Mouse (Mus musculus): ENCODE data around the gene Pim3. TPM values are rescaled to one million over a fixed set of nuclear protein-coding genes. Genes with fewer than 3 reads are reported as not detected.
A peak's percentile ranks its signal among the peaks of the same experiment; 100 is the strongest.

The Pim3 gene
- polyA plus RNA-seq, 1 experiment = 26.9 TPM

- no peak for TF ChIP-seq MYOG (IDR thresholded peaks at IDR 0.05; ENCODE audit: control insufficient read depth in 1 of 3, insufficient read depth in 1 of 3, insufficient read length in 2 of 3, low read depth in 2 of 3)
- no peak for TF ChIP-seq MAX (IDR thresholded peaks at IDR 0.05; ENCODE audit: low read depth)
- no peak for TF ChIP-seq MYOD1 (IDR thresholded peaks at IDR 0.05; ENCODE audit: control insufficient read depth in 1 of 3, insufficient read length in 2 of 3, low read depth in 2 of 3)
- TF ChIP-seq SRF (IDR thresholded peaks at IDR 0.05; ENCODE audit: control insufficient read depth, insufficient read length, low read depth) = no peak
- TF ChIP-seq REST (IDR thresholded peaks at IDR 0.05; ENCODE audit: insufficient read depth, insufficient read length) = no peak
- no peak for TF ChIP-seq TCF12 (IDR thresholded peaks at IDR 0.05; ENCODE audit: insufficient read depth, poor library complexity, severe bottlenecking)
- no peak for TF ChIP-seq E2F4 (IDR thresholded peaks at IDR 0.05; ENCODE audit: insufficient read depth)
- no peak for TF ChIP-seq USF1 (IDR thresholded peaks at IDR 0.05; ENCODE audit: low read depth)
- TF ChIP-seq CEBPB (IDR thresholded peaks at IDR 0.05; ENCODE audit: insufficient read depth, poor library complexity, severe bottlenecking) = no peak
- no peak for TF ChIP-seq POLR2A (IDR thresholded peaks at IDR 0.05; ENCODE audit: insufficient read length, low read depth)
- no peak for TF ChIP-seq TCF3 (IDR thresholded peaks at IDR 0.05; ENCODE audit: insufficient read length, low read depth)
- TF ChIP-seq POLR2AphosphoS2 (IDR thresholded peaks at IDR 0.05; ENCODE audit: insufficient read length, low read depth) = no peak
These were observed 2.5 kb downstream of the Pim3 start for GRCm38 (mm10) chr15:88864270-88865030.

GRCm38 (mm10) chr15:88865061-88865460 is 3.1 kb downstream of the Pim3 start:
- peaks cover 10% of the 10 kb centered on the region for H3K36me3 ChIP-seq (ENCODE audit: control insufficient read depth, insufficient read depth)
- no peak overlapping the region for H3ac ChIP-seq (ENCODE audit: control insufficient read depth, insufficient read length)
- peak overlapping the region; percentile 51 for H3K4me3 ChIP-seq
- H3K4me2 ChIP-seq (ENCODE audit: low read depth) = no peak overlapping the region
- no peak for TF ChIP-seq CEBPB (IDR thresholded peaks at IDR 0.05; ENCODE audit: insufficient read depth, poor library complexity, severe bottlenecking)
- TF ChIP-seq TCF3 (IDR thresholded peaks at IDR 0.05; ENCODE audit: insufficient read length, low read depth) = no peak
- no peak for TF ChIP-seq MYOD1 (IDR thresholded peaks at IDR 0.05; ENCODE audit: control insufficient read depth in 1 of 3, insufficient read length in 2 of 3, low read depth in 2 of 3)
- no peak for TF ChIP-seq USF1 (IDR thresholded peaks at IDR 0.05; ENCODE audit: low read depth)
- no peak for TF ChIP-seq E2F4 (IDR thresholded peaks at IDR 0.05; ENCODE audit: insufficient read depth)
- no peak for TF ChIP-seq MAX (IDR thresholded peaks at IDR 0.05; ENCODE audit: low read depth)
- no peak for TF ChIP-seq POLR2AphosphoS2 (IDR thresholded peaks at IDR 0.05; ENCODE audit: insufficient read length, low read depth)
- TF ChIP-seq SRF (IDR thresholded peaks at IDR 0.05; ENCODE audit: control insufficient read depth, insufficient read length, low read depth) = no peak
- no peak for TF ChIP-seq MYOG (IDR thresholded peaks at IDR 0.05; ENCODE audit: control insufficient read depth in 1 of 3, insufficient read depth in 1 of 3, insufficient read length in 2 of 3, low read depth in 2 of 3)
- no peak for TF ChIP-seq TCF12 (IDR thresholded peaks at IDR 0.05; ENCODE audit: insufficient read depth, poor library complexity, severe bottlenecking)
- TF ChIP-seq POLR2A (IDR thresholded peaks at IDR 0.05; ENCODE audit: insufficient read length, low read depth) = no peak
- no peak for TF ChIP-seq REST (IDR thresholded peaks at IDR 0.05; ENCODE audit: insufficient read depth, insufficient read length)
- H3K27me3 ChIP-seq (ENCODE audit: control insufficient read depth, insufficient read depth, insufficient read length) = no peaks in the 10 kb centered on the region
- H3K79me2 ChIP-seq (ENCODE audit: control insufficient read depth, insufficient read depth) = peaks cover 12% of the 10 kb centered on the region

More at GRCm38 (mm10) chr15:88864270-88865030, 2.5 kb downstream of the Pim3 start:
- H3K79me2 ChIP-seq (ENCODE audit: control insufficient read depth, insufficient read depth) = peaks cover 12% of the 10 kb centered on the region
- H3ac ChIP-seq (ENCODE audit: control insufficient read depth, insufficient read length) = no peak overlapping the region
- peak overlapping the region; percentile 98 for H3K4me2 ChIP-seq (ENCODE audit: low read depth)
- H3K36me3 ChIP-seq (ENCODE audit: control insufficient read depth, insufficient read depth) = peaks cover 10% of the 10 kb centered on the region
- no peaks in the 10 kb centered on the region for H3K27me3 ChIP-seq (ENCODE audit: control insufficient read depth, insufficient read depth, insufficient read length)
- H3K4me3 ChIP-seq = peak overlapping the region; percentile 51

- TF ChIP-seq POLR2AphosphoS2 (IDR thresholded peaks at IDR 0.05; ENCODE audit: insufficient read length, low read depth) (peak; percentile 35), MYOD1 (IDR thresholded peaks at IDR 0.05; ENCODE audit: control insufficient read depth in 1 of 3, insufficient read length in 2 of 3, low read depth in 2 of 3) (peak in 1 of 3 experiments; percentile 13), E2F4 (IDR thresholded peaks at IDR 0.05; ENCODE audit: insufficient read depth) (no peak), POLR2A (IDR thresholded peaks at IDR 0.05; ENCODE audit: insufficient read length, low read depth) (no peak), MYOG (IDR thresholded peaks at IDR 0.05; ENCODE audit: control insufficient read depth in 1 of 3, insufficient read depth in 1 of 3, insufficient read length in 2 of 3, low read depth in 2 of 3) (peak in 1 of 3 experiments; percentile 18)
- peaks cover 10% of the 10 kb centered on the region for H3K36me3 ChIP-seq (ENCODE audit: control insufficient read depth, insufficient read depth)
- H3ac ChIP-seq (ENCODE audit: control insufficient read depth, insufficient read length) = no peak overlapping the region
- H3K4me3 ChIP-seq = no peak overlapping the region
- H3K4me2 ChIP-seq (ENCODE audit: low read depth) = no peak overlapping the region
- no peaks in the 10 kb centered on the region for H3K27me3 ChIP-seq (ENCODE audit: control insufficient read depth, insufficient read depth, insufficient read length)
- peaks cover 12% of the 10 kb centered on the region for H3K79me2 ChIP-seq (ENCODE audit: control insufficient read depth, insufficient read depth)
These were observed 4.1 kb downstream of the Pim3 start for GRCm38 (mm10) chr15:88865888-88866695.

- Histone ChIP-seq H3K4me2 (ENCODE audit: low read depth) (no peak overlapping the region), H3K36me3 (ENCODE audit: control insufficient read depth, insufficient read depth) (peaks cover 10% of the 10 kb centered on the region), H3ac (ENCODE audit: control insufficient read depth, insufficient read length) (no peak overlapping the region), H3K79me2 (ENCODE audit: control insufficient read depth, insufficient read depth) (peaks cover 12% of the 10 kb centered on the region), H3K4me3 (no peak overlapping the region), H3K27me3 (ENCODE audit: control insufficient read depth, insufficient read depth, insufficient read length) (no peaks in the 10 kb centered on the region)
- TF ChIP-seq POLR2A (IDR thresholded peaks at IDR 0.05; ENCODE audit: insufficient read length, low read depth) (peak; percentile 28), MAX (IDR thresholded peaks at IDR 0.05; ENCODE audit: low read depth) (no peak), TCF12 (IDR thresholded peaks at IDR 0.05; ENCODE audit: insufficient read depth, poor library complexity, severe bottlenecking) (no peak), POLR2AphosphoS2 (IDR thresholded peaks at IDR 0.05; ENCODE audit: insufficient read length, low read depth) (peak; percentile 32), SRF (IDR thresholded peaks at IDR 0.05; ENCODE audit: control insufficient read depth, insufficient read length, low read depth) (no peak)
These were observed 5.0 kb downstream of the Pim3 start for GRCm38 (mm10) chr15:88866934-88867356.
